Mouse (Mus musculus) cerebellum, adult 11-12 months (tissue): ENCODE results near the gene Magi2.
"Not testable (repeated sequence)": the region's sequence is repeated elsewhere in the genome, so short reads cannot be mapped to it uniquely, and the experiment has no call there.

Experiments
- DNase-seq: peaks from one replicate; pipeline ENCODE4 v3.0.0; 2022

Gene Magi2

DNA sequence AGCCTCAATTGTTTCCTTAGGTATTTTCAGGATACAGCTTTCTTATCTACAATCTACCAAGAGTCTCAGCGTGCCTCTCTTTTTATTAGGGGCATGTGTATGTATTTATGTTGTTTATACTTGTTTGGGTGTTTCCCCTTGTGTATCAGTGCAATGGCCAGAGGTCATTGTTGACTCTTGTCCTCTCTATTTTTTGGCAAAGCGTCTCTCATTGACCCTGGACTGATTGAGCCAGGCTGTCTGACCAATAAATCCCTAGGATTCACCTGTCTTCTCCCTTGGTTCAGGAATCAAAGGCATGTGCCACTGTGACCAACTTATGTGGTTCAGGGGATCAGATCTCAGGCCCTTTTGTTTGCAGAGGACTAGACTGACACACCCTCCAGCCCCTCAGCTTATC, 1030.1 kb downstream of the Magi2 start:
- no peak for DNase-seq

DNA sequence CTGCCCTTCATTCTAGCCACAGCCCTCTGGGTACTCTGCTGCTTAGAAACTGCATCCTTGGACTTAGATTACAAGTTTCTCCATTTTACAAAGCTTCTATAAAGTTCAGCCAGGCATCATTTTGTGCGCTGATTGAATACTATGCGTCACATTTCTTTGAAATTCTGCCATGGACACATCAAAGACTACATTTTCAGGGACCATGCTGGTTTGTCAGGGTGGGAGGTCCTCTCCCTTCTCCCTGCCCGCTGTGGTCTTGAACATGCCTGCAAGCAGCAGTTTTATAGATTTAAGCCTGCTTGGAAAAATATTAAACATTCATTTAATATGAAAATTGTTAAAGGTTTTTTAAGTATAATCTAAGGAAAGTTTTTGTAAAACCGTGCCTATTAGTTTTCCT, 1030.6 kb downstream of the Magi2 start:
- no peak for DNase-seq

DNA sequence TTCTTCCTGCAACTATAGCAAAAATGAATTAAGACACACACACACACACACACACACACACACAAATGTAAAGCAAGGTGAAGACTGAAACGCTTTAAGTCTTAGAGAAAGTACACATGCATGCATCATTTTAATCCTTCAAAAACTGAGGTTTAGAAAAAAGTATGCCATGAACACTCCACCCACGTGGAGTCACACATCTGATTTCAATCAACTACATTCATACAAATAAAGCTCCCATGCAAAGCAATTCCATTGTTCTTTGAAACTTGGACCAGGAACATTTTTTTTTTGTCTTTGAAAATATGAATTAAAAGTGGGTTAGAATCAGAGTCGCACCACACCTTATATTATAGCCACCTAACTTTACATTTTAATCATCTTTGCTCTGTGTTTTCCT, 1032.9 kb downstream of the Magi2 start:
- DNase-seq, result no peak

DNA sequence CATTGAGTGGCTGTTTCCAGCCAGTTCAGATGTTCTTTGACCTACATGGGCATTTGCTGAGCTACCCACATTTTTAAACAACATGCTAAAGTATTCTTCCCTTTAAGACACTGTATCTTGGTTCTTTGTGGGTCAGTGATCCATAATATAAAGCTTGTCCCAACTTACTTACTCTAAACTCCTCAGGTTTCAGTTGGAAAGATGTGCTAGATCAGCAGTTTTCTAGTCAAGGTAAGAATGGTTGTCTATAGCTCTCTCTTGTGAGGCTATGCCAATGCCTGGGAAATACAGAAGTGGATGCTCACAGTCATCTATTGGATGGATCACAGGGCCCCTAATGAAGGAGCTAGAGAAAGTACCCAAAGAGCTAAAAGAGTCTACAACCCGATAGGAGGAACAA, 1045.8 kb downstream of the Magi2 start:
- DNase-seq, result not testable (repeated sequence)

DNA sequence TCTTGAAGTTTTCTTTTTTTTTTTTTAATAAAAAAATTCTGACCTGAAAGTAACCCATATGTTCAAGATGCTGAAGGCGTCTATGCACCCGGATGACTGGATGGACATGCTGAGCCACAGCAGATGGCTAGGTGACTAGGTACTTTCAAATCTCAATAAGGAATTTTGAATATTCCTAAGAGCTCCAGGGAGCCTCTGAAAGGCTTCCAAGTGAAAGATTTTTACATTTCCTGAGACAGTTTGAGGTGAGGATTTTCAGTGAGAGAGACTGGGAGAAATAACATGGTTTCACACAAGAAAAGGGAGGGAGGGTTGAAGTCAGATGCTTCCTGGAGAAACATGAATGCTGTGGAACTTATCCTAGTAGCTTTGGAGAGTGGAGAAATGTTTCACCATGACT, 1048.8 kb downstream of the Magi2 start:
- peak; percentile 66 for DNase-seq

DNA sequence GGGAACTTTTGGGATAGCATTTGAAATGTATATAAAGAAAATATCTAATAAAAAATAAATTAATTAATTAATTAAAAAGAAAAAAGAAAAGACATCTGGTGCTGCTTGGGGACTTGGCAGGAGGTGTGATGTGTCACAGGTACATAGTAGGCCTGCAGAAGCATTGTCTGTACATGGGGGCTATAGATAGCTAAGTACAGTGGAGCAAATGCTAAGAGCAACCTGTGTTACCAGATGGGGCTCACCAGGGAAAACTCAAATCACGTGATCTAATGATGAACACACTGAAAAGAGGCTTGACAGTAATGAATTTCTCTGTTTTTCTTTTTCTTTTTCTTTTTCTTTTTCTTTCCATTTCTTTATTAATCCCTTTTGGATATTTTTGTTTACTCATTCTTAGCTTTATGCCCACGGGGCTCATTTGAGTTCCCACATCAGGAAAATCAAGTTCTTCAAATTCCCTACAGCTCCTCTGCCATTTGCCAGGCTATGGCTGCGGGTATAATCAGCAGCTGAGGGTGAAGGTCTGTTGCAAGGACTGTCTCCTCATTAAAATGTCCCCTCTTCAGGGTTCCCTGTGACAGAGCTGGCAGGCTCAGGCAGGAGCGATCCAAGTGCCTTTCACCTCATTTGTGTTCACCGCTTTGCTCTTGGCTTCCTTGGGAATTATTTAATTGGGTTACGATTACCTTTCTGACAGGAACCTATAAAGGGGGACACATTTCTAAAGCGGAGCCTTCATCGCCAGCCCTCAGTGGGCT, 1058.4 kb downstream of the Magi2 start:
- DNase-seq, result no peak

DNA sequence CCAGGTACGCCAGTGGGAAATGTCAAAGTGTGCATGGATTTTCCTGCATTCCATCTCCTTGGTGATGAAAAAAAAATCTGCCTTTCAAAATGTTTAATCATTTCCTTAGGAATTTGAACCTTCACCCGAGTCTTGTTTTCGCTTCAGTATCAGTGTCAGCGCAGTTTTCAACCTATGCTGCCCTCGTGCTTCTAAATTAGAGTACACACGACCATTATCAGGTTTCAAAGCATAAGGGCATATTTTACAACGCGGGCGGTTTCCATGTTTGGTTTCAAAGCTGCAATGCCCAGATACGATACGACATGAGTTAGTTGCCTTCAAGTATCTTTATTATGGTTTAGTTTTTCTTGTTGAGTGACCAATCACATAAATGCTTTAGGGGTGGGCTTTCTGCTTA, 1067.7 kb downstream of the Magi2 start:
- DNase-seq, result no peak

DNA sequence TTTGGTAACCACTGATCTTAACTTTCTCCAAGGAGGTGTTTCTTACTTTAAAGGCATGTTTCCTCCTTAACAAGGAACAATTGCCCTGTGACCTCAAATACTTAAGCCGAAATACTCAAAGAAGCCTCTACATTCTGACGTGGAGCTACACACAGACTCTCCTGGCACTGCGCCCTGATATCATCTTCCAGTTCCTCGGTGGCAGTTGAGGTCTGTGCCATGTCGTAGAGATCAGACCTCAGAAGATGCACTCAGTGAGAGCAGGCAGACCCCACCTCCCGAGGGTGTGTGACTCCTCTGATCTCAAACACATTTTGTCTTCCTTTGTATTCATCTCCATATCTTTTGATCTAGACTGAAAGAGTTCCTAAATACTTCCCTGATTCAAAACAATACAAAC, 1073.0 kb downstream of the Magi2 start:
- DNase-seq, result no peak

DNA sequence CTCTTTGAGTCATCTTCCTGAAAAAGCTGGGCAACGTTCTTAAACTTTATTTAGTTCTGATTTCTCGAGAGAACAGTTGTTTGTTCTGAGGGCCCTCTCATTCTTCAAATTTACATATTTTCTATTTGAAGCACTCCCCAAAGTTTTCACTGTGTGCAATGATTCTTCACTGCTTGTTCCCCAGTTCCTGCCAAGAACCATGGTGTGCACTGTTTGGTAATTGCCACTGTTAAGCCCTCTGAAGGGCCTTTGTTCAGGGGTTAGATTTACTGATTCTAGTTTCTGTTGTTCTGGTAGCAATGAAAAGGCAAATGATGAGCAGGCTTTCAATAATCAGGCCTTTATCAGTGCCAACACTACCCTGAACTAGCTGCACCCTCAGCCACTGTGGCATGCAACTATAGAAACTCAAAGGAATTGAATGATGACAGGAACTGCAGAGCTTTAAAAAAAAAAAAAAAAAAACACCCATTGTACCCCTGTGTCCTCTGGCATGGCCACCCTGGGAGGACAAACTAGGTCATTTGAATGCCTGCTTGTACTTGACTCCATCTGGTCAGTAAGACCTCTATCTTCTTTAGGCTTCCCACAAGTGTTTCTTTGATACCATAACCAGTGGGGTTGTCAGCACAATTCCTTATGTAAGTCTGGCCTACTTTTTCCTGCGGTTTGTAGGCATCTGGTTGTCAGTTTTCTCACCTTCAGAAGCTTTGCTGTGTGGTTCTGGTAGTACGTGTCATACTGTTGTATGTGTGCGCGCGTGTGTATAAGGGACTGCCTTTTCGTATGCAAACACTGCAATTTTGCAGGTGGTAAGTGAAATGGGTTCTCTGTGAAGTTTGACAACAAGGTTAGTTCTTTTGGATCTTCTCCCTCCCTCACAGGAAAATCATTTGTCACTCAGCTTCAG, 1076.5 kb downstream of the Magi2 start:
- DNase-seq, result peak; percentile 21

DNA sequence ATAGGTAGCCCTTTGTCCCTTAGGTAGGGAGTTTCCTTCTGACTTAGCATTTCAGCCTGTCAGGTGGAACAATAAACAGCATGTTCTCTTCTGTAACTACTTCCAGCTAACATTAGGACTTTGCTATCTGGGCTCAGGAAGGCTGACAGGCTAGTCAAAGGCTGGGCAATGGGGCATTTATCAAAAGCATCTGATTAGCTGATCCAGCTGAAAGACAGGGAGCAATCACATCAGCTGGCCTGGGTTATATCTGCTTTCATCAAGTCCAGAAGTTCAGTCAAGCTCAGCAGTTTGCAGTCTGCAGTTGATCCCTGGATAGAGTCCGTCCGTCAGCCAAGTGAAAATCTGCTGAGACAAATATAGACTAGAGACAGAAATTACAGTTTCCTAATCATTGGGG, 1094.1 kb downstream of the Magi2 start:
- no peak for DNase-seq

DNA sequence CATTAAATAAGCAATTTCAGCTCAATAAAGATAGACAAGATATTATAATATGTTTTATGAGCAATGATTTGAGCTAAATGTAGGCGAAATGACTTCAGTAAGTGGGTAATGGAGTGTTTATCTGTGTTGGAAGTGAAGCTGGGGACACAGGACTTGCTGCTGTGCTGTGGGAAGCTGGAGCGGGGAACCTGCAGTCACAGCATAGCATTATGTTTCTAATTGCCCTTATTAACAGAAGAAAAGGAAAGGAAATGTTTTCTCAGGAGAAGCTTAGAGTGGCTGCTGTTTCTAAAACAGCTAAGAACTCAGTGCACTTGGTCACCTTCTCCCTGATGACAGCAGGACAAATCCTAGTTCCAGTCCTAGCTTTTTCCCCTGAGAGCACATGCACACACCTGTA, 1098.5 kb downstream of the Magi2 start:
- DNase-seq, result no peak

DNA sequence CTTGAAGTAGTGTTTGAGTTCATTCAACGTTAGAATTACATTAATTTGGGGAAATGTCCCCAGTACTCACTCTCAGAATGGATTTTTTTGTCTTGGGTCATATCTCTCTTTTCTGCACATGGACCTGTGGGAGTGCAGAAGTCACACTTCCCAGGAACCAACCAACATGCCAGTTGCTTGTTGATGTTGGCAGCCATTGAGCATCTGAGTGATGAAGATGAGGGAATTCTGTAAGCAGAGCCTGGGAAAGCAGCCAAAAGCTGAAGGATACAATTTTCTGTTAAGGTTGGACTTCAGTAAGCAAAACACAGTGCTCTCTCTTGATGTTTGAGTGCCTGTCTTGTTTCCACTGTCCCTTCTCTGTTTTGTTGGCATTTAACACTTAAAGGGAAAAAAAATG, 1102.1 kb downstream of the Magi2 start:
- peak; percentile 21 for DNase-seq

DNA sequence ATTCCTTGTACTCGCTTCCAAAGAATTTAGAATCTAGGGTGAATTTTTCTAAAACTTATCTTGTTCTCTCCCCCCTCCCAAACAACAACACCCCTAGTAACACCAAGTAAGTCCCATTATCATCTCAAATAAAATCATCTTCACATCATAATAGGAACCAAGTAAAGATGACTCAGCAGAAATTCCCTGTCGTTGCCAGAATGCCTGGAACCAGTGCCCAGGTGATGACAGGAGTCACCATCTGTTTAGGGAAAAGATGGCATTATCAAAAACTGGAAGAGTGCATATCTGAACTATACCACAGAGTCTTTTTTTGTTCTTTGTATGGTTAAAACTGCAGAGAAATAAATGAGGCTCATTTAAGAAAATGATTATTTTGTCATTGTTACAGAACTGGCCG, 1103.2 kb downstream of the Magi2 start:
- DNase-seq, result peak; percentile 74

DNA sequence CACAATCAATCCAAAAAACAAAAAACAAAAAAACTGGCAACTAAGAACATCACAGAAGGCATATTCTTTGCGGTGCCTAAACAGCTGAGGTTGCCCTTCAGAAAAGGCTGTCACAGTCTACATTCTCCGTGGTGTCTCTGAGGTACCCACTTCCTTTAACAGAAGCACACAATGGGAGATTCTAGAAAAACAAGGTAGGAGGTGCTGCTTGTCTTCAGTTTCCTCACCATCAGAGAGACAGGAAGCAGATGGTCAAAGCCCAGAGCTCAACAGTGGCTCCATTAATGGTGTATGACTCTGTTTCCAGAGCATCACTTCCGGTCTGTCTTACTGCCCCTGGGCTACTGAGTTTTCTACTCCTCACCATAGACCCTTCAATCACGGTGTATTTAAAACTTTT, 1105.7 kb downstream of the Magi2 start:
- DNase-seq, result no peak

DNA sequence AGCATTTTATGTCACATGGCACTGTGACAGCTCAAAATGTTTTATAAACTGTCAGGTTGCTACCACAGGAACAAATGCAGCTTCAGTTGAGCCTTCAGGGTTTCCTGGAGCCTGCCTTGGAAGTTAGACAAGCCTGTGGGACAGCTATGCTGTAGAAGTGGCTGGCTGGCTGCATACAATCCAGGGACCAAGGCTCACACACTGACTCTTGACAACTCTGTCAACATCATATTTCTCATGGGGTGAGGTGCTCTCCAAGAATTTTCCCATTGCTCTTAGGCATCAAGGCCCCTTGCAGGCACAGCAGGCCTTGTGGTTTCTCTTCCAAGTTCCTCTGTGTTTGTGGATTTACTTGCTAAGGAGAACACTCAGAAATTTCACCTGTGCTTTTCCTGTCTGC, 1107.7 kb downstream of the Magi2 start:
- DNase-seq, result no peak

DNA sequence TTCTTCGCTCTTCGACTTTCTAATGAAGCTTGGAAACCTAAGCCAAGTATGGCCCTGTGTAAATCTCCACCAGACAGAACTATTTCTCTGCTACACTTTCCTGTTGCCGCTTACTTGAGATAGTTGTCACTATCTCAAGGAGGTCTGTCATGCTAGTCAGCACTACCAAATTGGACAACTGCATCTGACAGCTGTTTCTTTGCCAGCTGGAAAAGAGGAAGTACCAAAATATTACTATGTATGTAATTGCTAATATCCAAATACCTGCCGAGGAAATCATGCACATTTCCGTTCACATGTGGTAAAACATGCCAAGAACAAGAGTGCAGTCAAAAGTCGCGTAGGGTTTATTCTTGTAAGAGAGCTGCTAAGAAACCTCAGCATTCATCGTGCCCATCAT, 1126.1 kb downstream of the Magi2 start:
- DNase-seq, result no peak

DNA sequence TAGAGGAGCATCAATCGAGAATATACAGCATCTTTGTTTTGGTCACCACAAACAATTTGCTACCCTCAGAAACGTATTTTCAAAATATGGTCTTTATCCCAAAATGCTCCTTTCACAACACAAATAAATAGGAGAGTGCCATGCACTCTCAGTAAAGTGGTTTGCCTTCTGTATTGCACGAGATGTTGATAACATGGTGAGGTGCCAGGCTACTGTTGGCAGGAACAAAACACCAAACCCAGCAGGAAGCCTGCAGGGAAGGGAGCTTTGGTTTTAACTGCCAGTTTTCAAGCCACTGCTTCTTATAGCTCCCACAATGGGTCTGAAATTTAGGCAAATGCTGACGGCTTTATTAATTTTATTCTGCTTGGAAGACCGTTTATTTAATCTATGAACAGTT, 1131.6 kb downstream of the Magi2 start:
- peak; percentile 87 for DNase-seq

DNA sequence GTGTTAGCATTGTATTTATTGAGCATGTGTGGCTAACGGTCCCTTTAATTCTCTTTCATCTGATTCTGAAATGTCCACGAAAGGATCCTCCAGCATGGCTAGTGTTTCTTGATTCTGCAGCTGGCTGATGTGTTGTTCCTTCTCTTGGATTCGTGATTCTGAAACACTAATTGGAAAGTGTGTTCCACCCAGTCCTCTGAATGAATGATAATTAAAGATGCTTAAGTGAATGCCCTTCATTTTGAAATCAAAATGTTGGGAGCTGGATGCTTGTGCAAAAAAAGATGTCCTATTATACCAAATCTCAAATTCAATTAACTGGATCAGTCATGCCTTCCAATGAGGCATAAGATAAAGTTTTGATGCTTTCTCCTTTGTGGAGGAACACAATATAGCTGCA, 1132.2 kb downstream of the Magi2 start:
- no peak for DNase-seq

DNA sequence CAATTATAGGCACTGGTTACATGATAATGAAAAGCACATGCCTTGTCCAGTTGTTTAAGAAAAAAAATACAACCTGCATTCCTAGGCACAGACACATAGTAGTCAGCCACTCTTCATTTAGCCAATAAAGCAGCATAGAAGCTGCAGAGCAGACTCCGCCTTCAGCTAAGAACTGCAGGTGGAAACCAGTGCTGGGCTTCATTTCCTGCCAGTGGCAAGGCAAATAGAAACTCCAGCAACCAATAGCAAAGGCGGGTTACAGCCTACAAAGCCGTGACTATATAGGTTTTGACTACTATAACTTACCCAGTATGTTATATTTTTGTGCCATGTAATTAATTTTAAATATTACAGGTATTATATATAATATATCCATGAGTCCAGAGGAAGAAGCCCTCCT, 1135.3 kb downstream of the Magi2 start:
- DNase-seq, result no peak

DNA sequence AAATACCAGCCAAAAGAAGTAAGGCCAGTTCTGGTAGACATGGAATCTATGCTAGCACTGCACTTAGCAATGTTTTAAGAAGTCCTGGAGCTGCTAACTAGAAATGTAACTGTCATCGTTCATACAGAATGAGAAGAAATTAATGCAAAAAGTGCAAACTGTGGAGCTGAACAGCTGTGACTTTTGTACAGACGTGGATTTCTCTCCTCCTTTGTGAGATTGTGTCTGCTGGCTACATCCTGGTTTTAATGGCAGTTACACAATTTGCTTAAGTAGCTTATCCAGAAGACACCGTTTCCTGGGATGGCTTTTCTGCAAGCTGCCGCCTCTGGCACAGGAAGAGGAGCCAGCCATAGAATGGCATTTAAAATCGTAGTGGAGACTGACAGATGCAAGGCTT, 1136.4 kb downstream of the Magi2 start:
- DNase-seq, result no peak

DNA sequence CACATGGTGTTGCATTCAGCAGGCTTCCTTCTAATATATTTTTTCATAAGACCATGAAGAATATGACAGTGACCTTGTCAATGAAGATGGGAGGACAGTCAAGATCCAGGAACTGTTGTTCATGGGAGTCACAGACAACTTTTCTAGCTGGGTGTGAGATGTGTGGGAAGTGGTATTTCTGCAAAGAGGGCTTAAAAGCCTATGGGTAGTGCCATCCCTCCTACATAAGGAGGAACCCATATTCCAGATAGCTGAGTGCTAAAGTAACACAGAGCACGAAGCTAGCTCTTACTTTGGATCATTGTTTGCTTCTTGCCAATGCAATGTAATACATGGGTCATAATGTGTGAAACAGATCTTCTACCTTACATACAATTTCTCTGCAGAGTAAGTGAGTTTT, 1146.8 kb downstream of the Magi2 start:
- DNase-seq, result no peak

DNA sequence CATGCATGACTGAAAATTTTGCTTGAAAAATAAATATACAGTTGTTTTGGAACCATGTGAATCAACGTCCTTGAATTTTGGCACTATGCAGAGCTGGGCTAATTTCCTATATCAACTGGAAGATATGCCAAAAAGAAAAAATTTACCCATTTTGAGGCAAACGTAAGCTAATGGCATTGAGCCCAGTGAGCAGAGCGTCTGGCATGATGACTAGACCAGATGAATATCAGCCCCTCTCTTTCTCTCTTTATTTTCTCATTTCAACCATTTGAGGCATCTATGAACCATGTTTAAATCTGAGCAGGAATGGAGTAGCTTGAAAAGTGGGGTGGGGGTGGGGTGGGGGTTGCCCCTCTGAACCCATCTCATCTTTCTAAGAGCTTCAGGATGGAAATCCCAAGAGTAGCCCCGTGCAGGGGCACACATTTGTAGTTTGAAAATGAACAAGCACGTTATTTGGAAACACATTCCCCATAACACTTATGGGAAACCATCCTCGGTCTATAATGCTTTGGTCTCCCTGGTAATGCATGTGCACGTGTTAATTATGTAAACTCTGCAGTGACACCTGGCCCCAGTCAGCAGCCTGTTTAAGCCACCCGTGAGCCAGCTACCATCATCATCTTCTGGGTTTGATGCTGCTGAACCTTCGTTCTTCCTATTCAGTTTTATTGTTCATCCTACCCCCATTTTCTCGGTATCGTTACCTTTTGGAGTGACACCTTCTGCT, 1151.4 kb downstream of the Magi2 start:
- DNase-seq, result no peak

DNA sequence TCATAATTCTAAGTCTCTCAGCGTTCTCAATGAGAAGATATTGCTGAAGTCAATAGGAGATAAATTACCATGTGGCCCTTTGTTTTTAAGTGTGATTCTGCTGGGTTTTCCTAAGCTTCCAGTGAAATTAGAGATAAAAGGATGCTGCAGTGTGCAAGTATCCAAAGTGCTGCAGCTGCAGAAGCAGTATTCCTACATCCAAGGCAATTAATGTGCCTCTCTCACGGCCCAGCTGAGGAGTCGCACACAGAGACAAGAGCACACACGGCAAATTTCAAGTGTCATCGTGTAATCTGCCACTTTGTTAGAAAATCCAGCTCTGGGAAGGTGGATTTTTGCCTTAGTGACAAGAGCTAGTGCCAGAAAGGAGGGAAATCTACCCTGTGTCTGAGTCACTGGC, 1177.7 kb downstream of the Magi2 start:
- DNase-seq, result no peak

DNA sequence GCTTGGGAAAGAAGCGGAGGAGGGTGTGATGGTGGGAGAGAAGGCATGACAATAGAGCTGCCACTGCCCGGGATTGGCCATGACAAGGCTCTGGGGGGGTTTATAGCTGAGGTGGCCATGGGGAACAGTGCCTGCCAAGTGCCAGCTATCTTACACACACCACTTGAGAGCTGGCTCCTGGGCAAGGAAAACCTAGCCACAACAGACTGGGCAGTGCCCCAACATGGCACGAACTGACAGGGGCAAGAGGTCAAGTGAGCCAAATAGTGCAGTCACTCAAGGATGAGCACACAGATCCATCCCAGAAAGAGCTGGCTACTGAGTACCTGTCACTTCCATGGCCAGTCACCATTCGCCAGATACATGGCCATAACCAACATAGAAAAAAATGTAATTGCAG, 1179.8 kb downstream of the Magi2 start:
- DNase-seq, result no peak
